Mouse (Mus musculus): Measurements from ENCODE around the gene Nt5c2. TPM values are rescaled to one million over a fixed set of nuclear protein-coding genes. Genes with fewer than 3 reads are reported as not detected.

The Nt5c2 gene
- polyA plus RNA-seq, 2 experiments from 2014 or later, result 22.6 to 25.4 TPM

DNA sequence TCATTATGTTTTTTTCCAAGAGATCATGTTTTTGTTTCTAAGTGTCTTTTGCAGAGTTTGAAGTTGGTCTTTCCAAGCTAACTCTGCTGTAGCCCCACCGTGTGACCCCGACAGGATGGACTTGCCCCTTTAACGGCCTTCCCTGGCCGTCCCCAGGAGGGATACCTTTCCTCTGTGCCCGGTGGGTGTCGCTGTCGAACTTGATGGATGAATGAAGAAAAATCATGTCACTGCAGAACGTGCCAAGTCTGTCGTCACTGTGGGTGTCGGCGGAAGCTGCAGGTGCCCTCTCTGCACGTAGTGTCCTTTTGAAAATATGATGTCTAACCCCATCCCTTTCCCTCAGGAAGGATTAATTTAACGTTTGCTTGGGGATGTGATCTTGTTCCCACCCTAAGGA, 136.6 kb downstream of the Nt5c2 start:
- peak; percentile 36 for ATAC-seq

DNA sequence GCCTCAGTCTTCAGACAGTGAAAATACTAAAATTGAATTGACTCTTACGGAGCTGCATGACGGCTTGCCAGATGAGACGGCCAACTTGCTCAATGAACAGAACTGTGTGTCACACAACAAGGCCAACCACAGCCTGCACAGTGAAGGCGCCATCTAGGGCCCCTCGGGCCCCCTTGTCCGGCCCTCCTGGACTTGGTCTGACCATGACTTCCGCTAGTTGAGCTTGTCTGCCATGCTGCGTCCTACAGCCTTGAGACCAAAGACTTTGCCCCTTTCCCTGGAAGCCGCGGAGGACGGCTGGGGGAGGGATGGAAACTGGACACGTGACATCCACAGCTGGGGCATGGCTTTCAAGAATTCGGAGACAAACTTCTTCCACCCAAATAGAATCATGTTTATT, 137.1 kb downstream of the Nt5c2 start:
- no peak for ATAC-seq

DNA sequence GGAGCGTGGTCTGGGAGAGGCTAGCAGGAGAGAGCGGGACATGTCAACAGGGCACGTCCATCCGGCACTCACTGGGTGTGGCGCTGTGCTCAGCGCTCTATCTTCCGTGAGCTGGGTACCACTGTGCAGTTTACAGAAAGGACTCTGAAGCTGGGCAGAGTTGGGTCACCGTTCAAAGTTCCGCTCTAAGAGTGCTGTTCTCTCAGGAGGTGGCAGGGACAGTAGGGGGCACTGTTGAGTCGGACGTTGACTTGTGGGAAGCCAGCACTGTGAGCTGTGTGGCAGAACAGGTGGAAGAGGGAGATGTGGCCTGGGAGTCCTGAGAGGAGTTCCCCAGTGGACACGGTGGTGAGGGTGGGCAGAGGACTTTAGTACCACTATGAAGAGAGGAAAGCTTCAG, 139.2 kb downstream of the Nt5c2 start:
- ATAC-seq, result peak; percentile 63

DNA sequence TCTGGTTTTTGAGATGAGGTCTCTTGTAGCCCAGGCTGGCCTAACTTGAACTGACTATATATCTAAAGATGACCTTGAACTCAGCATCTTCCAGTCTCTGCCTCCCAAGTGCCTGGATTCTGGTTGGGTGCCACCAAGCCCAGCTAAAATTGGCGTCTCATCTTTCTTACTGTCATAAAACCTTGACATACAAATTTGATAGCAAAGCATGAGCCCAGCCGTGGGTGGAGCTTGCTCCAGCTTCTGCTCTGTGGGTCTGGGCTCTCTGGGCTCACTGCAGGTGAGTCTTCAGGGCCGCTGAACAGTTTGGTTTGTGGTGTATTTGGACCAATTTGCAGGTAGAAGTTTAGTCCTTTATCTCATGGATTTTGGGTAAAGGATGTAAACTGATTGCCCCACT, 141.0 kb downstream of the Nt5c2 start:
- no peak for ATAC-seq

DNA sequence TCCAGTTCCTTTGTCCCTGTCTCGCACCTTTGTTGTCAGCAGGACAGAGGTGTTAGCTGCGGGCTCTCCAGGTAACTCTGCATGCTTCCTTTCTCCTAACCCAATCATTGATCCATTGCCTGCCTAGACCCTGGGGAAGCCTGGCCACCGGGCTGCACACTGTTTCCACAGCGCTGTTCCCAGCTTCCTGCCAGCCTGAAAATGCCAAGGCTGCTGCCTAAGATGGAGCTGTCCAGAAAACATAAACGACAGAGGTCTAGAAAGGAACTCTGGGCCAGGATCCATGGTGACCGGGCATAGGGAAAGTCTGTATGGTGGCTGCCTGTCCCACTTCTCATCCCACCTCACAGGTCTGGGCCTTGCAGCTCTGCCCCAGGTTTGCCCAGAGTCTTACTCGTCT, 143.3 kb downstream of the Nt5c2 start:
- no peak for ATAC-seq

DNA sequence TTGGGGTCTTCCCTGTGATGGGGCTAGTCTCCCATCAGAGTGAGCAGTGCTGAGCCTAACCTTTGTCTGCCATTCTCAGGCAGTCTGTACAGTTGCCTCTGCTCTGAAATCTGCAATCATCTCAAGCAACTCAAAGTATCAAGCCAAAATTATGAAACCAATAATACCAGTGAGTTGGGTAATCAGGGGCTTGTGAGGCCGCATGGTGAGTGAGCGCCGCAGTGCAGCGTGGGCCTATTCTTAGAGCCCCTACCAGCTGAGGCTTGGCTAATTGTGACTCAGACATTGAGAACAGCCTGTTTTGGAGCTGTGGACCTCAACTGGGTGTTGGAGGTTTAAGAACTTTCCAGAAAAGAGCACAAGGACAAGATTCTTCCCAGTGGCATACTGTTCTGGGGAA, 143.9 kb downstream of the Nt5c2 start:
- ATAC-seq, result no peak

DNA sequence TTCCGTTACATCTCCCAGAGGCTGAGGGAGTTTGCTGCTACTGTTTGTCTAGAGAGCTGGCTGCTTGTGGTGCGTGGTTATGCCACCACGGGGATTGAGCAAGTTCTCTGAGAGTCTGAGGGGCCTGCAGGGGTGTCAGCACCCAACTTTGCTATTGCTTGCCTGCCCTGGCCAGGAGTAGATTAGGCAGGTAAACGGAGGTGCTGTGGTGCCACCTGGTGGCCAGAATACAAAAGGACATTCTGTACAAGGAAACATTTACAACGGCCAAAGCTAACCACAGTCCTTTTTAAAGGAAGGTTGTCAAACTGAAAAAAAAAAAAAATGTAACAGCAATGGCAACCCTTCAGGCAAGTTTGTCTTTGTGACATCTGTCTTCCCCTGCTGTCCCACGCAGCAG, 145.4 kb downstream of the Nt5c2 start:
- peak; percentile 80 for ATAC-seq

DNA sequence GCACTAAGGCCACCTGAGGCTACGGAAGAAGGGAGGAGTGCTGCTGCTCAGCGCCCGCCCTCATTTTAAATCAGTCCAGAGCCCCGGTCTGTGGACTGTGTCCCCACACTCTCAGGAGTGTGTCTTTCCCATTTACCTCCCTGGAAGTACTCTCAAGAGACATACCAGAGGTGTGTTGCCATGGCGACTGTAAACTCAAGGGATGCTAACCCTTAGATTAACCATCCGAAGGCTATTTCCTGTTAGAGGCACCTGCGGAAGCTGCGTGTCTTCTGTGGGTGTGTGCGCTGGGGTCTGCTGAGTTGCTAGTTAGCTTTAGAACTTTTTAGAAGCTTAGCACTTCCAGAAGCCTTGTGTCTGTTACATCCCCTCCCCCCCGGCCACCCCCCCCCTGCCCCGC, 145.9 kb downstream of the Nt5c2 start:
- peak; percentile 50 for ATAC-seq

DNA sequence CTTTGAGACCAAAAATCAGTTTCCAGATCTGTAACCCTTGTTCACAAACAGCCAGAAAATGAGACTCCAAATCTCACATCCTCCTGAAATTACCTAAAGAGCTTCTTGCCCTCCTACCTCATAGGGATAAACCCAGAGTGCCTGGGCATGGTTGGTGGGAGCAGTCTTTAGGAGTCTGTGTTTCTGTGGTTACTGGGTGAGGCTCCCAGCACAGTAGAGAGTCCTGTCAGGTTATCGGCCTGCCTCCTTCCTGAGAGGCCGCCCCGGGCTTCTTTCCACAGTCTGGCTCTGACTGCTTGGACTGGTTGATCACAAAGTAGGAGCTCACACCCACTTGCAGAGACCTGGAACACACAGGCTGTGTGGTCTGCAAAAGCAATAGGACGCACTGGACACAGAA, 149.6 kb downstream of the Nt5c2 start:
- ATAC-seq, result no peak

DNA sequence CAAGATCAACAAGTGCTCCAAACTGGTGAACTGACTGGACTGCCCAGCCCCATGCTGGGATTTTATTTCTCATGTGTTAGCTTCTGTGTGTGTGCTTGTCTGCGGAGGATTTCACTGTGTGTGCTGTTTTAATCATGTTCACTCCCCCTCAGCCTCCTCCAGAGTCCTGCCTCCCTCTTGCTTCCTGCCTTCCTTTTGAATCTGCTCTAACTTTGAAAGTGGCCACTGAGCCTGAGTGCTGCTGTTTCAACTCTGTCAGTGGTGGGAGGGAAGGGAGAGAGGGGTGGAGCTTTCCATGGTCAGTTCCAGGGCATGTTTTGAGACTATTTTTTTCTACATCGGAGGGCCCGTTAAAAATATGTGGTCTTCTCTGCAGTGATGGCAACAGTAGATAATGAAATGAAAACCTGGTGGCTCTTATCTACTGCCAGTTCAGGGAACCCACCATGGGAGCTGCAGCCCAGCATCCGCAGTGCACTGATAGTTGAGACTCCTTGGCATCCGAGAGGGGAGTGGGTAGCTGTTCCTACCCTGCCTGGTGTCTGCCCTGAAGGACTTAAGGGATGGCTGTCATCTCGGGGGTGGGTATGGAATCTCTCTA, 150.1 kb downstream of the Nt5c2 start:
- ATAC-seq, result no peak

DNA sequence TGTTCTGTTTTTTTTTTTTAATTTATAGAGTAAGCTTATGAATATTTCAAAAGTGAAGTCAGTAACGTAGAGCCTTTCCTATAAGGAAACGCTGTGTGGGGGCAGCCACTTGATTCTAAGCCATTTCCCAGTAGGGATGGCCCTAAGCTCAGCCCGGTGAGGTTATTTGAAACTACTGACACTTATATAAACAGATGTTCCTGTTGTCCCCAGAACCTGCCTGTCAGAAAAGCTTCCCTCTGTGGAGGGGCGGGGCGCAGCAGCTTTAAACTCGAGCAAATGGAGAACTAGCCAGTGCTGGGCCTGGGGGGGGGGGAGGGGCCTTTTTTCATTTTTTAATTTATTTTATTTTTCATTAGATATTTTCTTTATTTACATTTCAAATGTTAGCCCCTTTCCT, 150.9 kb downstream of the Nt5c2 start:
- ATAC-seq, result no peak

DNA sequence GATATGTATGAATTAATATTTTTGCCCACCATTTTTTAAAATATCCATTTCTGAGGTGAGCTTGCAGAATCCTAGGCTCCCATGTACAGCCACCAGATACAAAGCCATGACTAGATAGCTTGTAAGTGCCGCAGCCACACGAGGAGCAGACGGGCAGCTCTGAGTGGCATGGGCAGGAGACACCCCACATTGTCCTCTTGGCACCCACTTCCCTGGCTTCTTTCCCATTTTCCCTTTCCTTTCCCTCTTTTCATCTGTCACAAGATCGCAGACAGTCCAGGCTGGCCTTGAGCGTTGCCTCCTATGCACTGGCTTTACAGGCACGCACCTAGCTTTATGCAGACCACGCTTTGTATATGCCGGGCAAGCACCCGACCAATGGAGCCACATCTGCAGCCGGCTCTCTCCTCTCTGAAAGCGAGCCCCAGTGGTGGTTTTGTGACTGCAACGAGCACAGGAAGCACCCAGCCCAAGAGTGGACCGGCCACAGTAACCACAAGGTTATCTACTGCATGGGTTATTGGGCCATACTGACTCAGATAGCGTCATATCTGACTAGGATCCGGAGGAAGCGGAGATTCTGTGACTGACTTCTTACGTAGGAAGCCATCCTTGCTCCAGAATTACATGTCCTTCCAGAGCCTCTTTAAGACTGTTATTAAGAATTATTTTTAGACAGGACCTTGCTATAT, 151.6 kb downstream of the Nt5c2 start:
- no peak for ATAC-seq

DNA sequence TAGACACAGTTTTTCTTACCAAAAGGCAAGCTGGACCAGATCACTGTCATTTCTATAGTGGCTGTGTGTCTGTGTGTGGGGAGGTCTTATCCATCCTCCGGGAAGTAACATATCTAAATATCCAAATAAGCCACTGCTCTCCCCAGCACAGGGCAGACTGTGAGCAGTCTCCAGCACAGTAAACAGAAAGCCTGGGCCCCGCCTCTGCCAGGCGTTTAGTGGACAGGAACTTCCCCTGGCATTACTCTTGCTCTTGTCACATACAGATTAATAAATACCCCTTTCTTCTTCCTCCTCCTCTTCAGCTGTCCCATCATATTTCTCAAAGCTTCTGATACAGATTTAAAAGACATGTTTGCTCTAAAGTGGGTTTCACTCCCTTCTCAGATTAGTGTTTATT, 152.4 kb downstream of the Nt5c2 start:
- ATAC-seq, result no peak

DNA sequence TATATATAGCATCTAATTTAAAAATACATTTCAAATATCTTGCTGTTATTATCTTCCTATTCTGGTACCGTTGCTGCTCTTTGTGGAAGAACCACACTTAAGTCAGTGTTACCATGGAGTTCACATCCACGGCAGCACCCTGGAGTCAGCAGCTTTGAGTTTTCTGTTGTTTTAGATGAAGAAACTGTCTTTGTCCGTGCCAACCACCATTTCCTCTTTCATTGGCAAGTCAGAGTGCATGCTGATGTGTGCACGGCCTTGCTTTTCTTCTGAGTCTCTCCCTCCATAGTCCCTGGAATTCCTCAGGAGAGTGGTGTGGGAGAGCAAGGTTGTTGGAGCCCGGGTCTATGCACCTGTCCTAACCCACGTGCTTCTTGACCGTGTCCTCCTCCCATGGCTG, 156.8 kb downstream of the Nt5c2 start:
- no peak for ATAC-seq

DNA sequence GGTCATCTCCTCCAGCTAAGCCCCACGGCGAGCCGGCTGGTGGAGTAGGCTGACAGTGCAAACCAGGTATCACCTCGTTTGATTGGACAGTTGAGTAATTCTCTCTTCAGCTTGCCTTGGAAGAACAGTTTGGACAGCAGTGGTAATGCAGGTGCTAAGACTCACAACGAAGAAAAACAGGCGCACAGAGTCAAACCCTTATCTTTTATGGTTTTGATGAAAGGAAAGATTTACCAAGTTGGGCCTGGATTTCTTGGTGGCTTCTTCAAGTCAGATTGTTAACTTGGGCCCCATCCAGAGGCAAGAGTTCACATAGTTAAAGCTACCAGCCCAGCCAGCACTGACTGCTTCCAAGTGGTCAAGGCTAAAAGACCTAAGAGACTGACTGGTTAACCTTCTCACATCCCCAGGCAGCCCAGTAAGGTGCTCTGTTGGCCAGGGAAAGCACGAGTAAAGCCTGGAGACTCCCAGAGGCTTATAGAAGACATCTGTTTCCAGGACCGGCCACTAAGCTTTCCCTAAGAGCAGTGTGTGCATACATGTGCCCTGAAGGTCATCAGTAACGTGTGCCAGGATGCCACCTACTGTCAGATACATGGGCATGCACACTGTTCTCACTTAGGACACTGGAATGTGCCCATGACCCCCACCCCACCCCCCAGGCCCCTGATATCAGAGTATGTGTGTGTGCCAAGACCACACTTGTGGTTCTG, 157.5 kb downstream of the Nt5c2 start:
- no peak for ATAC-seq

DNA sequence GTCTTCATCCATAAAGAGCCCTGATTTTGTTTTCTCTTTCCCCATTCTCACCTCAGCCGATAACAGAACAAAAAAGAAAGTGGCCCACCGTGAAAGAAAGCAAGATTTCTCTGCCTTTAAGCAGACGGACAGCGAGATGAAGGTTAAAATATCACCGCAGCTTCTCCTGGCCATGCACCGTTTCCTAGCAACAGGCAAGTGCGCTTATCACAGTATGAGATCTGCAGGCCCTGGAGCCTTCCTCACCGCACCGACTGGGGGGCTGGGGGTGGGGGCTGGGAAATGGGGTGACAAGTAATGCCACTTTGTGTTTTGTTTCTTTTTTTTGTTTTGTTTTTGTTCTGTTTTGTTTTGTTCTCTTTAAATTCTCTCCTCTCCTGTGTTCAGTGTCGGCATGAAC, 158.2 kb downstream of the Nt5c2 start:
- no peak for ATAC-seq

DNA sequence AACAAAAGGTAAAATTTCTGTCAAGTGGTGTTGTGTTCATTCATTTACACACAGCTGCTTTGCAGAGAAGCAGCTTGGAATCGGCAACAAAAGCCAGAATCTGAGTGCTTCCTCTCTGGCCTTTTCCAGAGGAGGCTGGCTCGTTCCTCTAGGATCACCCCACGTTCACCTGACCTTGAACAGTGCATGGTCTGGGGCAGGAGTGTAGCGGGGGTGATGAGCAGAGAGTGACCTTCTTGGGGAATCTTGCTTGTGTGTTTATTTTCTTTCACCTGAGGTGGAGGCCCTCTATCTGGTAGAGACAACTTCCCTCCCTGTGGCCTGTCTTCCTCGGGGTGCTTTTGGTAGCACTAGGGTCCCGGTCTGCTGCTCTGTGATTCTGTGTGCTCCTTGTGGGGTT, 158.7 kb downstream of the Nt5c2 start:
- ATAC-seq, result no peak

DNA sequence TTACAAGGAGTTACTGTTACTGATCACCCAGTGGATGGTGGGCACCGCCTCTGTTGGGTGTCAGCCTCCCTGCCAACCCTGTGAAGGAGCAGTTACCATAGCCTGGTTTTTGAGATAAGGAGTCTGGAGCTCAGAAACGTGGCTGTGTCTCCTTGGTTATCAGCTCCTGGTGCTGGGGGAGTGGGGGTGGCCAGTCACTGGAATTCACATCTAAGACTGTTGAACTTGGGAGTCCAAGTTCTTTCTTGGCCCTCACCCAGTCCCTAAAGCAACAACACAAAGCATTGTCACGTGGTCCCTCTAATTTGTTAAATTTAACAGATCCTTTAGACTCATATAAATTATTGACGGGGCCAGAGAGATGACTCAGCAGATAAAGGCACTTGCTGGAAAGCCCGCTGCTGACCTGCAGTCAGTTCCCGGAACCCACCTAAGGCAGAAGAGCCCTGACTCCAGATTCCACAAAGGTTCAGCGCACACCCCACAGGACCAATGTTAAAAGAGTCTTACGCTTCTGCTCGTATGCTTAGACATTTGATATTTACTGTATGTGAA, 165.4 kb downstream of the Nt5c2 start:
- ATAC-seq, result no peak

DNA sequence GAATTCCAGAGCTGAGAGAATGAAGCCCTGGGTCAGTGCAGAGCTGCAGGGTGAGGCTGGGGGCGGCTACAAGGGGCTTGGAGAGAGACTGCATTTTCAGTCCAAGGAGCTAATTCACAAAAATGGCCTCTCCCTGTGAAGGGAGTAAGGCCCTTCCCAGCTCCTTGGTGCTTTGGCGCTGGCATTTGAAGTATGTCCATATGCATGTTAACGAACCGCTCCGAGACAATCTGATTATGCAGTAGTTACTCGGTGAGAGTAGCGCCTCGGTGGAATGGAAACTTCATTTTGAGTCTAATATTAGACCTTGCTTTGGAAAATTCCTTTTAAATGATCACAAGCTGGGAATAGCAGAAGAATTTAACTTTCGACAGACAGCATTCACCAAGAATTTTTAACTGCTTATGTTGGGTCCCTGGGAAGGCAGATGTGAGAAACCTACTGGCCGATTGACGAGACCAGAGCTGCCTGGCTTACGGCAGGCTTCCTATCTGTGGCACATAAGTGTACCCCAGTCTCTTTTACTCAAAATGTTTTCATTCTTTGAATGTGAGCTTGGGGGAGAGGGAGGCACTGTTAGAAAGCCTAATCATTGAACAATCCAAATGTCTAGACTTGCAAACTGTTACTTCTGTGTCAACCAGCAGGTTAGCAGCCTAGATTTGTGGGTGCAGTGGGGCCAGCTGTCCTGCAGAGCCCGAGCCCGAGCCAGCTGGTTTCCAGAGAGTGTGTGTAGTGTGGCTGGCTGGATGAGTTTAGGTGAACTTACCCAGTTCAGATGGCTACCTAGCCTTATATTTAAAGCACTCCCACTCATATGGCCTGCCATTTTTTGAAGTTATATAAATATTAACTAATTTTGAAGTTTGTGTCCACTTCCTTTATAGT, 166.3 kb downstream of the Nt5c2 start:
- ATAC-seq, result no peak

DNA sequence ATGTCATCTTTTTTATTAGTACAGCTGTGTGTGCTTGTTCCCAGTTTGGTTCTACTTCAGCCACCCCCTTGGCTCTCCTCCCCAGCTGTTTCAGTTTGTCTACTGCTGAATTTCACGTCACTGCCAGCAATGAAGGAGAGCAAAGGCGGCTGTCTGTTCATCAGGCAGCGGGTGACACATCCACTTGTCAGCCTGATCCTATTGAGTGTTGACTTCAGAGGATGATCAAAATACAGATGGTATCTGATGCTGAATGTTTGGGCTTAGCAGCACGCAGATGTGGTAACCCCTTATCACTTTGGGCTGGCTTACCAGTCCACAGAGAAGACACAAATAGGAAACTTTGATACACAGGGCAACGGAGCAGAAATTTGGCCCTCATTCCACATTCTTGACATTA, 168.5 kb downstream of the Nt5c2 start:
- ATAC-seq, result no peak

DNA sequence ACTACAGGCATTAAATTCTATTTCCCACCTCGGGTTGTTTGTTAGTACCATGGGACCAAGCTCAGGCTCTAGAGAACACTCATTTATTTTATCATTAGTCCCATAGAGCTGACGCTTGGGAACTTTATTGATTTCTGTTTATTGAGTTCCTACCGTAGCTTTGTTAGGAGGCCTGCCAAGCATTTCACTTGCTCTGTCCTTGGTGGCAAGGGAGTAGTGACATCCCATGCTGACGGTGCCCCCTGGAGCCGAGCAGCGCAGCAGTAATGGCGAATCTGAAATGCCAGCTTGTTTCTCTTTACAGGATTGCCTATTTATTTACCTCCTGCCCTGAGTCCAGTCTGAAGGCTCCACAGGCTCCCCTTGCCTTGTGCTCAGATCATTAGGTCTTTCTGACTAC, 168.9 kb downstream of the Nt5c2 start:
- ATAC-seq, result no peak

DNA sequence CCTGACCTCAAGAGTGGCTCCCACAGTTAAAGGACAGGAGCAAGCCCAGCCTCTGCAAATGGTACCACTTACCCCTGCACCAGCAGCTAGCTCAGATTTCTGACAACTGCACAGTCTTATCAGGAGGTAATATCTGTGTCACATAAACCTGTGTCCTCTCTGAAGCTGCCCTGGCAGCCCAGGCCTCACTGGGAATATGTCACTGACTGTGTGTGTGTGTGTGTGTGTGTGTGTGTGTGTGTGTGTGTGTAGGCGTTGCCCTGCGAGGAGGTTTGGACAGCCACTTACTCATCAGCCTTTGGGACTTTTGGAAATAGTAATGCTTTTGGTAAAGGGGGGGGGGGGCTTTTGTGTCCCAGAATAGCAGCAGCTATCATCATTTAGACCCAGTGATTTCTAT, 171.9 kb downstream of the Nt5c2 start:
- ATAC-seq, result no peak

DNA sequence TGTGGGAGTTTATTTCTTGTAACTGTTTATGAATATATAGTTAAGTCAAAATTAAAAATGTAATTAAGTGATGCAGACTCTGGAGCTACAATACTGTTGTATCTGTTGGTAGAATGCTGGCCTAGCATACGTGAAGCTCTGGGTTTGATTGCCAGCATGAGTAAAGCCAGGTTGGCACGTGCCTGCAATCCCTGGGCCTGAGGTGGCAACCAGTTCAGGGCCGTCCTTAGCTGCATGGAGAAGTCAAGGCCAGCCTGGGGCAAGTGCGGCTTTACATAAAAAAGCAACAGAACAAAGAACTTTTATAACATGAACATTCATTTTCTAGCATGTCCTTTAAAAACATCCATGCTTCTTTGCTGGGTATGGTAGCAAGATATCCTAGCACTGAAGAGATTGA, 173.9 kb downstream of the Nt5c2 start:
- no peak for ATAC-seq
